Mouse (Mus musculus) spleen, postnatal 10 days (tissue): Measurements from ENCODE around the gene Htra1.

Source experiments
- DNase-seq, 2 experiments: peaks; one replicate each; pipeline ENCODE4 v3.0.0; 2021 to 2022; ENCODE audit warnings: low spot score in 2 of 2

Htra1 gene

DNA sequence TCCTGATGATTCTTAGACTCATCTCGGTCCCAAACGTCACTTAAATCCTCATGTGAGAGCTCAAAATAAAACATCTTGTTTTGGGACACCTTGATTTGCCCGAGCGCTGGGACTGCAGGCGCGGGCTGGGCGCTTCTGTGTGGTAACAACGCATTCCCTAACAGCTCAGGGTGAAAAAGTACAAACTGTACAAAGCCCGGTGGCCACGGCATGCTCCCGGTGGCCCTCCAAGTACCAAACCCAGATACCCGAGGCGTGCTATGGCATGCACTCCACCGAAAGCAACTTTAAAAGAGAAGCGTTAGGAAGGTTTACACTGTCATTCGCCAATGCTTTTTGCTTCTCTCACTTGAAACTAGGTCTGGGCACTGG, 504 bp upstream of the Htra1 start:
- DNase-seq, result no peak

DNA sequence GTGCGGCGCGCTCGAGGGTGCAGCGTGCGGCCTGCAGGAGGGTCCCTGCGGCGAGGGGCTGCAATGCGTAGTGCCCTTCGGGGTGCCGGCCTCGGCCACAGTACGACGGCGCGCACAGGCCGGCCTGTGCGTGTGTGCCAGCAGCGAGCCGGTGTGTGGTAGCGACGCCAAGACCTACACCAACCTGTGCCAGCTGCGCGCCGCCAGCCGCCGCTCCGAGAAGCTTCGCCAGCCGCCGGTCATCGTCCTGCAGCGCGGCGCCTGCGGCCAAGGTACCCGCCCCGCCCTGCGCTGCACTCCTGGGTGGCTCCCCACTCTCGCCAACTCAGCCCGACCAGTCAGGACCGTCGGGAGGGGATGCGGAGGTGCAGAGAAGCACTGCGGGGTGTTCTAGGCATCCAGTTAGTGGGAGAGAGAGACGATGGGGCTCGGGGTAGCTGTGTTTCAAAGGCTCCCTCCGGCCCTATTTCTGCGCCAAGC, 601 bp downstream of the Htra1 start:
- no peak for DNase-seq

DNA sequence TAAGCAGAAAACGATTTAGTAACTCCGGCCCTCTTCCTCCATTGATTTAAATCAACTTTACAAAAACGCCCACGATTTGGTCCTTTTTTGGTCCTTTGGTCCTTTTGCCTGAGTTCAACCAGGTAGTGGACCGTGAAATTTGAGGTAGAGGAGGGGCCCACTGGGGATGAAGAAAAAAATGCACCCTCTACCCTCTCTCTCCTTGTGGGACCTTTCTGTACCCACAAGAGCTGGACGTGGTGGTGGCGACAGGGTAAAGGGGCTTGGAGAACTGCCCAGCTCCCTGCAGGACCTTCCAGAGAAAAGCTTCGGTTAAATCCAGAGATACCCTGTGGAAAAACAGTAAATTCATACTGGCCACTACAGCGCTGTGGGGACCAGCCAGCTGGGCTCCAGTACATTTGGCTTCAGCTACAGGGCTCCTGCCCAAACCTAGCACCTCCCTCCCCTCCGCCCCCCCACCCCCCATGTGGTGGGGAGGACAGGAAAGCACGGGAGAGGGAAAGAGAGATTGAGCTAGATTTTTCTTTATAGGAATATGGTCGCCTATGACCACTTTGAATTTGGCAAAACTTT, 1.4 kb downstream of the Htra1 start:
- DNase-seq, result no peak

DNA sequence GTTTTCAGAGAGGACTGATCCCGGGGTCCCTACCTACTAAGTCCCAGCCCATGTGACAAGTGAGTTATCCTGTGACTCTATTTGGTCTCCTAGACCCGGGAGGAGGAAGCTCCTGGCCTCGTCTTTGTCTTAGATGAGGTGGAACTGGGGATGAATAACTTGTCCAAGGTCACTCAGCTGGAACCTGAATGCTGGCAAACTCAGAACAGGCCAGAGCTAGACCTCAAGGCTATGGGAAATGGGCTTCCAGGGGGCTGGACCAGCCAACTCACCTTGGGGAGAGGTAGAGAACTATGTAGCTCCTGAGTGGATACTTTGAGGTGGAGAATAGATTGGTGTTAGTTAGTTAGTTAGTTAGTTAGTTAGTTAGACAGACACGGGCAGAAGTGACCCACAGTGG, 2.1 kb downstream of the Htra1 start:
- DNase-seq, result no peak

DNA sequence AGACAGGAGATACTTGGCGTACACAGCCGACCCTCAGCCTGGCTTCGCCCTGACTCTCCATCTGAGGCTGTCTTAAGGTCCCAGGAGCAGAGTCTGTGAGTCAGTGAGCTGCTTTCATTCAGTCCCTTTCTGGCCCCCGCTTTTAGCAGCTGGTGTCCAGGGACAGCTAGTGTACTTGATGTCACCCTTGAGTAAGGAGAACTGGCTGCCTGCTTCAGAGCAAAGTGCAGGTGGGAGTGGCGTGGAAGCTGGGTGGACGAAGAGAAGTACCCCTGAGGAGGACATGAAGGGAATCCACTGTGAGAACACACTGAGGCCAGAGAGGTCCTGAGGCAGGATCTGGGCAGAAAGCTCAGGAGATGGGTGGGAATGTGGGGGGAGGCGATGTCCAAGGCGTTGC, 3.0 kb downstream of the Htra1 start:
- no peak for DNase-seq

DNA sequence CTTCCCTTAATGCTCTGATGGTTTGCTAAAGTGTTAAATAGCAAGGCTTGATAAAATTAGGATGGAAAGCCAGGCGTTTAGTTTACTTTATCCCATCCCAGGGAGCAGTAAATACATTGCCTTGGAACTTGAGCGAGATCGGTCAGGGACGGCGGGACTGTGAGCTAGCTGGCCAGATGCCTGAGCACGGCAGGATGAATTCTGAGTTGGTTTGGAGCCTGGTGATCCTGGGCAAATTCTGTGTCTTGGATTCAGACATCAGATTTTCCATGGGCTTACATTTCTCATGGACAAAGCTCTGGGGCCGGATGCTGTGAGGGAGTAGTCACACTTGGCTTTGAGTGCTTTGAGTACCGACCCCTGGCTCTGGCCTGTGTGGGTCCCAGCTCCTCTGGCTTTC, 4.8 kb downstream of the Htra1 start:
- no peak for DNase-seq

DNA sequence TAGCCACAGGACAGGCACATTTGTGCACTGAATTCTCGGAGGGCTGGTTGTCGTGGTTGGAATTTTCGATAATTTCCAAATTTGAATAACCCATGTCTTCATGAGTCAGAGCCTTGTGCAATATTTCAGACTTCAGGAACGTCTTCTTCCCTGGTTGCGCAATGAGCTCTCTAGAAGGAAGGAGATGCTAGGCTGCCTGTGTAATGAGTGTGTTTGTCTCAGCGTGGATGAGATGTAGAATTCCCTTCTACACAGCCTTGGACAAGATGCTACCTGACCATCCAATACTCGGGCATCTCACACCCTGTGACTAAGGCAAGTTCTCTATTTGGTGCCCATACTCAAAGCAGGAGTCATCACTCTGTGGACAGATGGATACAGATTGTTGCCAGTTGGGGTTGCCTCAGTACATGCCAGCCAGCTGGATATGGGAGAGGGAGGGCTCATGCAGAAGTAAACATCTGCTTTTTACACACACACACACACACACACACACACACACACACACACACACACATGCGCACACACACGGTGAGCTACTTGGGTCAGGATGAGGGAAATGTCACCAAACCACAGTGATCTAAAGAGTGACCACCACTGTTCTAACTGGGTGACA, 7.5 kb downstream of the Htra1 start:
- no peak for DNase-seq

- no peak for DNase-seq
These were observed 9.0 kb downstream of the Htra1 start for GRCm38 (mm10) chr7:130944766-130945475.

DNA sequence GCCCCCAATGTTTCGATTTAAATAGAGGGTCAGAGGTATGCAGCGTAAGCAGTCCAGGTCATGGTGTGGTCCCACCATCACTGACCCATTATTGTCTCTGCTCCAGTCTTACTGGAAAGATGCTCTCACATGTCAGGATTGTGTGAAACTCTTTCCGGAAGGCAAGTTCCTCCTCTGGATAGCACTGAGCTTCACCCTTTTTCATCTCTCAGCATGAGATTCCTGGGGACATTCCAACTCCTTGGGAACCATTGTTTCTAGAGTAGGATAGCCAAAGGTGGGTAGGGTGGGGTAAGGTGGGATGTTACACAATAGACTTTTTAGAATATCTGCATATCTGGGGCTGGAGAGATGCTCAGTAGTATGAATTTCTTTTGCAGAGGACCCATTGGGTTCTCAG, 9.8 kb downstream of the Htra1 start:
- DNase-seq, result no peak

GRCm38 (mm10) chr7:130946303-130946702, 10.4 kb downstream of the Htra1 start:
- DNase-seq, result no peak

GRCm38 (mm10) chr7:130948563-130949208, 12.8 kb downstream of the Htra1 start:
- no peak for DNase-seq

DNA sequence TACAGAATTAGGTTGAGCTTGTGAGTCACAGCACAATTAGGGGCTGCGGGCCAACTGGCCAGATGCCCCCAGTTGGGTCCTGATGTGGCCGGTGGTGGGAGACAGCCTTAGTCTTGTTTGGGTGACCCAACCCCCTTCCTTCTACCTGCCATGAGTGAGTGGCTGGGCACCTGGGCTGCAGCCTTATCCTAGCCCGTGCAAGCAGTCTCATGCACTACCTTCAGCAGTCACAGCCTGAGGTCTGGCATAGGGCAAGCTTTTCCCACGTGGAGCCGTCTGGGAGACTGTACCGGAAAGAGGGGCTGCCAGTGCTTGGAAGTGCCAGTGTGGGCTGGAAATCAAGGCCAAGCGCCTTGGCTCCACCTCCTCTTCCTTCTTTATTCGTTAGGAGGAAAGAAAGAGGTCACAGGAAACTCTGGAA, 13.4 kb downstream of the Htra1 start:
- DNase-seq, result no peak

DNA sequence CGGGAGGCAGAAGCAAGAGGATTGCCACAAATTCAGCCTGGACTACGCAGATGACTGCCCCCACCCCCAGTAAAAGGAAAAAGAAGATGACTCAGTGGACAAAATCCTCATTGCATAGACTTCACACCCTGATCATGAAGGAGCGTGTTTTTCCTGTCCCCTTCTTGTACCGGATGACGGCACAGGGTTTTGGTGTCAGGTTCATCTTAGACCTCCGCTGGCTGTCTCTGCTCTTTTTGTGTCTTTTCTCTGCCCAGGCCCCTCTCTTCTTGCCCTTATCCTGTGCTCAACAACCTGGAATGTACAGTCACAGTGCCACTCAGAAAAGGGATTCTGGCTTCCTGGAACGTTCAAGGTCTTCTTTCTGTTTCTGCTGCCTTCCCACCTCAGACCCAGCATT, 14.6 kb downstream of the Htra1 start:
- DNase-seq, result no peak

- no peak for DNase-seq
These were observed 15.1 kb downstream of the Htra1 start for GRCm38 (mm10) chr7:130951004-130951403.

DNA sequence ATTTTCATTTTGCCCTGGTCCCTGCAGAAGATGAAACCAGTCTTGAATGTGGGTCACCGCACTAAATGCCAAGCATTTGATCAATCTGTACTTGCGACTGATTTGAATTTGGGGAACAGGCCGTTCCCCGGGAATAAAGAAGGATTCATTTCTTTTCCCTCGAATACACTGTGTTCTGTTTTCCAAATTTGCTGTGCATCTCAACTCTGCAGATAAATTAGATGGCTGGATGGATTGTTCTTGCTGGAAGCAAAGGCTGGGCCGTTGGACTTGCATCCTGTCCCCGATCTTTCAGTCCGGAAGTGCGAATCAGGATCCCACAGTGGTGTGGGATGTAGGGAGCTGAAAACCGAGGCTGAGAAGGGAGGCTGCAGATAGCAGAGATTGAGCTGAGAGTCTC, 17.5 kb downstream of the Htra1 start:
- no peak for DNase-seq

GRCm38 (mm10) chr7:130954177-130954601, 18.3 kb downstream of the Htra1 start:
- DNase-seq, result no peak

DNA sequence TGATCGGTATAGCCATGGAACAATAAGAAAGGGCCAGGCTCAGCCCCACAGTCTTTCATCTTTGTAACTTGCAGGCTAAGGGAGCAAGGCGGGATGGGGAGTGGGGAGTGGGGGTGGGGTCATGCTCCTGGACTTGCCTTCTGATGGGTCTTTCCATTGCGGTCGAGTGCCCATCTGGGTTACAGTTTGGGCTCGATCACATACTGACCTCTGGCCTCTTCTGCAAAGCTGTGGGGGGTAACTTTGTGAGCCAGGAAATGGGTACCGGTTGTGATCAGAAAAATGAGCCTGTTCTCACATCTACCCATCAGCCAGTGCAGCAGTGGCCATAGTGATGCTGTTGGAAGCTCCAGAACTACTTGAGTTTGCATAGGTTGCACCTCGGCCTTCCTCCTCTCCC, 22.6 kb downstream of the Htra1 start:
- no peak for DNase-seq

GRCm38 (mm10) chr7:130959868-130960267, 24.0 kb downstream of the Htra1 start:
- no peak for DNase-seq

DNA sequence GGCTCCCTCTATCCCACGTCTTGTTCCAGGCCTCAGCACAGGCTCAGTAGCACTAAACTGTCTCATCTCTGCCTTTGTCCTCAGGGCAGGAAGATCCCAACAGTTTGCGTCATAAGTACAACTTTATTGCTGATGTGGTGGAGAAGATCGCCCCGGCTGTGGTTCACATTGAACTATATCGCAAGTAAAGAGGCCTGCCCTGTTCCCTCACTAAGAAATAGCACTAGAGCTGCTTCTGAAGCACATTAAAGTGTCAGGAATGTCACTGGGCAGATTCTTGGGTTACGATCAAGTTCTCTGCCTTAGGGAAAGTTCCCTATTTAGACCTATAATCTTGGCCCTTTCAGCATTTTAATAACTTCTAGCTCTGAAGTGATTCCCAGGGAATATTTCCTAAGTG, 25.5 kb downstream of the Htra1 start:
- DNase-seq, result no peak

DNA sequence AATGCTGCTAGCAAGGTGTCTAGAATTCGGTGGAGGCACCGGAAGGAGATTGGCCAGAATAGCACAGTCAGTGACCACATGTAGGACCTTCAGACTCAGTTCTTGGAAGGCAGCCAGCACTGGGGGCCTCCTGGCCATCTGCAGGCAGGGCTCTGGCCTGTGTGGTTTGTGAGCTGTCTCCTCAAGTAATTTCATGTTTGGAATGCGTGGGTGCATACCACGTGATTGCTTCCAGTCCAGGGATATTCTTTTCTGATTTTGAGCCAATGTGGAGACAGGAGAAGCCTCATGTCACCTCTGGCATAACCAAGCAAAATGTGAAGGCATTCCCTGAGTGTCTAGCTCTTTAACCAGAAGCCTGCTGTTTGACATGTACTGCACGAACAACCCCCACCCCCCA, 28.8 kb downstream of the Htra1 start:
- no peak for DNase-seq

DNA sequence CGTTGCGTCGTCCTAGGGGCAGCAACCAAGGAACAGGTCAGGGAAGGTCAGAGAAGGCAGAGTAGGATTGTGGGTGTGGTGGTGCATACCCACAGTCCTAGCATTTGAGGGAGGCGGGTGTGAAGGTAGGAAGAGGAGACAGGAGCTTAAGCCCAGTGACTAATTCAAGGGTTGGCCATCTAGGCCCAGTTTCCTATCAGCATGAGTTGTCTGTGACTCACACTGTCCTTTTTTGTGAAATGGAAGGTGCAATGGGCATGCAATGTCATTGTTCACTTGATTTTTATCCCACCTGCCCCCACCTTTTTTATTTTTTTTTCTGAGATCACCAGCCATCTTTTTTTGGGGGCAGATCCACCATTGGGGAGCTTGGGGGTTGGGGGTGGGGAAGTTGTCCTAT, 29.5 kb downstream of the Htra1 start:
- no peak for DNase-seq

DNA sequence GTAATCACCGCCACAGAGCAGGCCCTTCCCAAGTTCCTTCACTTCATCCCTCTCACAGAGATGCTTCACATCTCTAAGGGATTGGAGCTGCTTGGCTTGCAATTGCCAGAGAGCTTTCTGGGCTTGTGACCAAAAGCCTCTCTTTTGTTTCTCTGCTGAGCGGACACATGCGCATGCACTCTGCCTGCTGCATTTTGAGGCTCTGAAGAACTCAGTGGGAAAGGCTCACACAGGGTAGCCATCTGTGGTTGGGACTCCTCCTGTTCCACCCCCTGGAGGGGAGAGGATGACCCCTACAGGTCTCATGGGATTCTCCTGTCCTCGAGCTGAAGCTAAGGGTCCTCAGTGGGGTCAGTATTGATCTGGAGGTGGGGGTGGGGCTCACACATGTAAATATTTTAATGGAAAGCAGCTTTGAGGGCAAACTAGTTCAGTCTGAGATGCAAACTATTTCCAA, 30.0 kb downstream of the Htra1 start:
- DNase-seq, result no peak

- DNase-seq, result no peak
These were observed 30.5 kb downstream of the Htra1 start for GRCm38 (mm10) chr7:130966451-130966850.
